Mouse (Mus musculus): ENCODE measurements around the gene Akap4. TPM values are rescaled to one million over a fixed set of nuclear protein-coding genes. Genes with fewer than 3 reads are reported as not detected.

Gene Akap4
- total RNA-seq (2021): not detected

DNA sequence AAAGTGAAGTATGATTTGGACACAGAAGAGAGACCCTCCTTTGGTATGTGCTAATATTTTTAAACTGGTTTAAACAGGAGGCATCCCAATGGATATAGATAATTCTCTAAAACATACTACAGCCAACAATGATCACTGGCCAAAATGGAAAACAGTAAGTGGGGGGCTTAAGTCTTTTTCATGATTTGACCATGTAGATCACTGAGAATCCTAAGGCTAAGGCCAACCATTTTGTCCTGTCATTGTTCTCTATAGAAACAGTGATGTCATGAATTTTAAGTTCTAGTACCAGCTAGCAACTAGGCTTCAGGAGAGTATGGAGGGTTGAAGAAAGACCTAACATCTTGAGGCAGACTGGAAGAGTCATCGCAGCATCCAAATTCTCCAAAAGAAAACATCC, at the start of gene Akap4:
TSS of gene Akap4 (plus strand) at position 301 of the 400 bp plus-strand sequence.
- intact Hi-C loops (cut with DNase I): no loop called here
- DNase-seq: no peak

DNA sequence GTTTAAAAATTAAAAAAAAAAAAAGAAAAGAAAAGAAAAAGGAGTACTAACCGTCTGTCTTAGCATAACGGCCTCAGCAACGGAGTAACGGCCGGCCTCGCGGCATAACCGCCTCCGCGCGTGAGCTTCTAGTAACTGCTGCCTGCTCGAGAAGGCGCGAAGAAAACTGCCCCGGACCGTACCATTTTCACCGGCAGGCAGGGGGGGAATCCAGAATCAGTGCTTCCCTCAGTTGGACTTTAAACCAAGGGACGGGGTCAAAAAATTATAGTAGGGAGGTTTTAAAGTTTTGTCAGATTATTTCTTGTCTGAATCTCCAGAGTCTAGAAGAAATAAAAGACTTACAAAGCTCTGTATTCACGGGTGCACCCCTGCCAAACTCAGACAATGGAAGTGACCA, 25.8 kb upstream of the Akap4 start, which contains the start of gene Ccnb3:
TSS of gene Ccnb3 (minus strand) at position 101 of the 400 bp plus-strand sequence.
- DNase-seq: no peak
- intact Hi-C loops (cut with DNase I): no loop called here

DNA sequence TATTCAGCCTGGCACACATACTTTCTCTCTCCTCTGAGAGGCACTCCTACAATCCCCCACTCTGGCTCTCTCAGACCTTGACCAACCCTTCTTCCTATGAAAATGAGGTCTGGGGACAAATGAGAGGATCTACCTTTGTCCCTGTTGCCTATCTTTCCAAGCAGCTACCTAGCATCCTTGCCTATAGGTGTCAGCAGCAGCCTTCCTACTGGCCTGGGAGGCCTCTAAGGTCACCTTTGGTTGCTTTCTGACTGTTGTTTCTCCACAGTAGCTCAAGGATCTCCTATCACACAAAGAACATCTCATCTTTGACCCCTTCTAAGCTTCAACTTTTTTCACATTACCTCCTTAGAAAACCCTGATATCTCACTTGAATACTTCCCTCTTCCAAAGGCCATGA, 10.3 kb upstream of the Akap4 start:
- DNase-seq: no peak
- intact Hi-C loops (cut with DNase I): no loop called here

DNA sequence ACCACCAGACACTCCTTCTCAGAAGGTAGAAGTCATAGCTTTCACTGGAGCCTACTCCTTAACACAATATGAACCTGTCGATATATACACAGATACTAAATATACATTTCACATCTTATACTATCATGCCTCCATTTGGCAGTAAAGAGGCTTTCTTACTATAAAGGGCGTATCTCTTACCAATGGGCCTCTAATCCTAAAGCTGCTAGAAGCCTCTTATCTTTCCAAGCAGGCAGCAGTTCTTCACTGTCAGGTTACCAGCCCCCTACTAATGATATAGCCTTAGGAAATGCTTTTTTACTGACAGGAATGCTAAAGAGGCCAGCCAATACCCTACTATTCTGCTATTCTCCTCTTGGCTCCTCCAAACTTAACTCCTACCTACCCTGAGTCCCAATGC, 9.7 kb upstream of the Akap4 start:
- intact Hi-C loops (cut with DNase I): no loop called here
- DNase-seq: no peak

DNA sequence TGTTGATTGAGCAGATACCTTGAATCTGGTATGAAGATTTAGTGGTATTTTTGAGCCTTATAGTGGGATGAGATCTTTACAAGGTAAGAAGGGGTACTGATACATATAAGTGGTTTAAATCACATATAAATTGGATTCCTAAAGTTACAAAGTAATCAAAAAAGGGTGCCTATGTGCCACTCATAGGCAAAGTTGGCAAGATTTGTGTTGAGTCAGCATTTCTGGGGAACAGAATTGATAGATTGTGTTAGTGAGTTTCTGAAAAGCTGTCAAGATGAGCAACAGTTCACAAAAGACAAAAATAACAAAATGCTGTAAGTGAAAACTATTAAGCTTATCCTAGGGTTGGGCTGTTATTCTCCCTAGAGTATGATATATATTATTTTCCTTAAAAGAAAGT, 3.2 kb upstream of the Akap4 start:
- intact Hi-C loops (cut with DNase I): no loop called here
- DNase-seq: no peak

DNA sequence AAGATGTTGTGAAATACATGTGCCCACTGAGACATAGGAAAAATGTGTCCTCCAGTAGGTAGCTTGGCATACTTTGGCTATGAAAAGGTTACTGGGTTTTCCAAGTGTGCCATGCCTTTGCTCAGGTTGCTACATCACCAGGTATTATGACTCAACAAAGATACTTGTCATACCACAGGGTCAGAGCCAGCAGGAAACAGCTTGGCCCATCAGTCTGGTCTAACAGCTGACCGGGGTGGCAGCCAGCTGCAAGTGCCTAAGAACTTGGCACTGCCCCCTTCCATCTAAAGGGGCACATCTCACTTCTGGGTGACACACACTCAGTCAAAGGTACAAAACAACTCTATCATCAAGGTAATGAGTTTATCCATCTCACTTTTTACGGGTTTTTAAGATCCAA, 683 bp downstream of the Akap4 start:
- no peak for DNase-seq
- intact Hi-C loops (cut with DNase I): no loop called here

DNA sequence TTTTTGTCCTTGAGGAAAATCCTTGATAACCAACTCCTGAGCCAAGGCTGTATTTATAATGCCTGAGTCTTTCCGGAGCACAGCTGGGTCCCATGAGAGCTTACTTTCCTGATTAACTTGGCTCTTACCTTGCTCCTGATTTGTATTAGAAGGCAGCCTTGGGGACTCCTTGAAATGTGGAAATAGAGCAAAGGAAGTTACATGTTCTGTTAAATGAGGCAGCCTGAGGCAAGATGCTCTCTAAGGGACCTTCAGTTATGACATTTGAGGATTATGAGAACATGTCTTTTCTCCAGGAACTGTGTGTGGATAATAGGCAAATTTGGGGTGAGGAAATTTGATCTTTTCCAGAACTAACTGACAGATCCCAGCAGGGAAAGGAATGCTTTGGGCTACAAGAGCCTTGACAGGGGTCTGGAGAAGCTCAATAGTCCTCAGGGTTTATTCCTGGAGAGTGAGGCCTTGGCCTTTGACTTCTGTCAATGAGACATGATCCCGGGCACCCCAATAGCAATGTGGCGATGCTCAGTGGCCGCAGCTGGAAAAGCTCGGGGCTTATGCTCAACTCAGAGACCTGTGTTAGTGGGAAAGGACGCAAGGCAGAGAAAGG, 12.6 kb downstream of the Akap4 start:
- intact Hi-C loops (cut with DNase I): no loop called here
- no peak for DNase-seq

DNA sequence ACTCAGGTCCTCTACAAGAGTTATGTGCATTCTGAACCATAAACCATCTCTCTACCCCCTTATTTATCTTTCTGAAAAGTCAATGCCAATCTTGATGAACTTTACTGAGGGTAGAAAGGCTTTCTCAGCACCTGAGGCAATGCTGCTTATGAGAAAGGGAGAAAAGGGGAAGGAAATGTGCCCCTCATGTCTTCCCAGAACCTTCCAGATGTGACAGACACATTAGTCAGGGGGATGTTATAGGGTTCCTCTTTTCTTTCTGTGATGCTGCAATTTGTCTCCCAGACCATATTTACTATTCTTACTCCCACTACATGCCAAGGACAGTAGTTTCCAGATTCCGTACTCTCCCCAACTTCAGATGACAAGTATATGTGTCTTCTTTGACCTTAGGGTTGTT, 18.6 kb downstream of the Akap4 start:
- intact Hi-C loops (cut with DNase I): no loop called here
- DNase-seq: no peak

DNA sequence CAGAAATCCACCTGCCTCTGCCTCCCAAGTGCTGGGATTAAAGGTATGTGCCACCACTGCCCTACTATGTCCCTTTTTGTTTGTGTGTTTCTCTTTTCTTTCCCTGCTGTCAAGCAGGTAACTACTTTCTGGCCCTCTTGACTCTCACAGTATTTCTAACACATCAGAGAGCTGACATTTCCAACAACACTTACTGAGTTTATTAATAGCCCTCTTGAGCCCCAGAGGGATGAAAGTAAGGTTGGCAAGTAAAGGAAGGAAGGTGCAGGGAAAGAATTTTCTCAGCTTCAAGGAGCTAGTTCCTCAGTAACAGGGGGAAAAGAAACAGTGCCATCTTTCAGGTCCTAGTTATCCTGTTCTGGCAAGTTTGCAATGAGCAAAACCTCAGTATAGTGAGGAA, 23.0 kb downstream of the Akap4 start:
- intact Hi-C loops (cut with DNase I): no loop called here

DNA sequence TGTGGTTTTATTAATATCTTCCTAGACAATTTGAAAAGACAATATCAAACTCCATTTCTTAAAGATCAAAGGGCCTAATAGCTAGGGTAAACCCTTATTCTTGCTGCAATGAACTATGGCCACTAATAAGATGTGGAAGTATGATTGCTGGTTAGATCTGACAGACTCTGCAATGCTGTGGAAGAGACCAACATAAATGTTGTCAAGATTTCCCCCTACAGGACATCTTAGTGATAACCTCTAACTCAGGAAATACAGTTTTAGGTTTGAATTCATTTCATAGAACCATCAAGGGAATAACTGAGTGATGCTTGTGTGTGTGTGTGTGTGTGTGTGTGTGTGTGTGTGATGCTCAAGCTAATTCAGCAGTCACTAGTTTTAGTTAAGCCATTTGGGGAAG, 35.0 kb downstream of the Akap4 start:
- intact Hi-C loops (cut with DNase I): no loop called here
- DNase-seq: no peak

More for the DNA sequence above, 23.0 kb downstream of the Akap4 start:
- DNase-seq: no peak

DNA sequence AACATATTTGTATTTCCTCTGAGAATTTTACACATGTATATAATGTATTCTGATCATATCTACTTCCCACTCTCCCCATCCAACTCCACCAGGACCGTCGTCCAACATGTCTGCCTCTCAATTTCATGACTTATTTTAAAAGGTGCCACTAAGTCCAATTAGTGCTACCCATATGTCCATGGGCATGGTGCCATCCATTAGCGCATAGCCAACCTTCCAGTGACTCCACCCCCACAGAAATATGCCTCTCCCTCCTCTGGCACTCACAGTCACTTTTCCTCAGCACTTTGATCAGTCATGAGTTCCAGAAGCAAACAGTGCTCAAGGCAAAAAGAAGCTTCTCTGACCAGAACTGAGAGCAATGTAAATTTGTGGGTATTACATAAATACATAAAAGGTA, 47.6 kb downstream of the Akap4 start:
- intact Hi-C loops (cut with DNase I): no loop called here

DNA sequence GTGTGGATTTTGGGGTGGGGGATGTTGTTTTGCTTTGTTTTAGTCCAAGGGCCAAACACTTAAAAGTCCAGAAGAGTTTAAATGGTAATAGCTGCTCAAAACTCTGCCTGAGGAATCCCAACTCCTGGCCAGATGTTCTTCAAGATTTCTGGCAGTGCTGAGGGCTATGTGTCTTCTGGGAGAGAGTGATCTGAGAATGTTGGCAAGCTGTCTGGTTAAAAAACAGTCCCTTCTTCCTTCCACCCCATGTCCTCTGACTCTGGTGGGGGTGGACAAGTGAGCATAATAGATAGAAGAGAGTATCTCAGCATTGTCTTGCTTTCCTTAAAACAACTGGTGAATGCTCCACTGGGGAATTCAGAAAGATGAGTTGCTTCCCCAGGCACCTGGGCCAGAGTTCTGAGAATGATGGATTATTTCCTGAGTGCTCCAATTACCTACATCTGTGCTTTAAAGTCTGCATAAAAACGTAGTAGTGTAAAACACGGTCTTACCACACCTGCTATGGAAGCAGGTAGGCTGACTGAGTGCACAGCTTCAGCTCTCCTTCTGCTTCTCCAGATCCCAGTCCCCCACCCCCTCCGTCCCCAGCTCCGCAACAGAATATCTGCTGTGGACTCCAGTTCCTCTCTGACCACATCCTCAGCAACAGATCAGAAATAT, 54.4 kb downstream of the Akap4 start:
- intact Hi-C loops (cut with DNase I): no loop called here
- DNase-seq: no peak

More for the DNA sequence above, 47.6 kb downstream of the Akap4 start:
- peak; percentile 8 for DNase-seq

Other genes starting within 250 kb of the Akap4 start
- gene Ccnb3, start 25.9 kb upstream of the Akap4 start, total RNA-seq (2021): not detected

All from left cerebral cortex, postnatal 4 days (tissue).